Mouse (Mus musculus) frontal cortex, adult 2 months (tissue): ENCODE data around the gene Phactr1. TPM values are rescaled to one million over a fixed set of nuclear protein-coding genes. Genes with fewer than 3 reads are reported as not detected.

Experiments used
- DNase-seq, 2 experiments: peaks; one replicate each; pipeline ENCODE4 v3.0.0; 2022; ENCODE audit warnings: low spot score in 1 of 2; ENCODE audit errors: extremely low spot score in 1 of 2
- polyA plus RNA-seq: library from polyadenylated mRNA; depleted of rRNA; stranded (reverse); fragments of >200 nt; gene quantifications from 2 replicates; pipeline ENCODE4 v1.2.3, GENCODE M21; 2012; rRNA removed

Gene Phactr1
- polyA plus RNA-seq = 157 and 169 TPM in 2 replicates

DNA sequence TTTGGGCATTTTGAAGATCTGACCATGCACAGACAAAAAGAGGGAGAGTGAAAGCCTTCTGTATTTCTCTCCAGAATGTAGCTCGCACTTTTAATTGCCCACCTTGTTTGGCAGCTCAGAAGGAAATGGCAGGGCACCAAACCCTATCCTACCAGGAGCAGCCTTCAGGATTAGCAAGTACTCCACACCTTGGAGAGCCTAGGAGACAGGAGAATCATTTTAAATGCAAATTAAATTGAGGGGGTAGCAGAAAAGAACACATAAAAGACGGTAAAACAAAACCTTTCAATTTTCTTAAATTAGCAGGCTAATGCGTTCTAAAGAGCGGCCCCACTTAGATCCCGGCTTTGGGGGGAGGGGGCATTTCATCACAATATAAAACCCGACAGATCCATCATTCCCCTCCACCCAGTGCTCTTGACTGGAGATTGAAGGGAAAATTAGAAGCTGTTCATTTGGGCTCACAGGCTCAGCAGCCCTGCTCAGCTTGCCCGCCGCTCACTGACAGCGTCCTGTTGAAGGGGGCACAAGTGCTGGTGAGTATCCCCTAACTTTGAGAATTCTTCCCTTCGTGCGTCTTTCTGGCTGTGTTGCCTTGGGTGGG is at the start of gene Phactr1:
Gene Phactr1 (plus strand): TSS at position 233 of the 604 bp plus-strand sequence.
- peak in 1 of 2 experiments; percentile 67 for DNase-seq

GRCm38 (mm10) chr13:42634908-42635307 is 45.5 kb upstream of the Phactr1 start:
- no peak for DNase-seq

- peak in 1 of 2 experiments; percentile 37 for DNase-seq
These were observed 30.2 kb upstream of the Phactr1 start for GRCm38 (mm10) chr13:42650228-42650627.

DNA sequence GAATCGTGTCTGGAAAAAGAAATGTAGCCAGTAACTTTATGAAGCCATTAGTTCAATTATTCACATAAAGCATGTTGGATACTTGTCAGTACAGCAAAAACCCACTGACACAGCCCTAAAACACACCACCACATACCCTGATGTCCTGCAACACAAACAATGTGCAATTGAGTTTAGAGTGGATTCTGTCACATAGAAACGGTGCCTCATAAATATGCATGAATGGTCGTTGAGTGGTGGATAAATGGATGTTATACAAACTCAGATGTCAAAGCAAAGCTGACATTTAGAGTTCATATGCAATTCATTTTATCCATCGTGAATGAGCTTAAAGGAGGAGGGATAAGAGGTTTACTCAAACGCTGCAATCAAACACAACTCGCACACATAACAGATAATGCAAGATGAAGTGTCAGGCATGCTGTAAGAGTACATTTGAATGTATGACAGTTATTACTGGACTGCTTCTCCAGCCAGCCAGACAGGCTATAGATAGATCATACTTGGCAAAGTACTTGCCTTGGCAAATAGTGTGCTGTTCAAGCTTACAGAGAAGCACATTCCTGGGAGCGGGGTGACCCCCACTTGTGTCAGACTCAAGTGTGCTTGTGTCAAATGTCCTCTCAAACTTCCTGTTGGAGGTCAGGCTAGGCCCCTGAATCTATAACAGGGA is 23.6 kb upstream of the Phactr1 start:
- DNase-seq = no peak

- peak; percentile 69 to 70 for DNase-seq
These were observed 8.7 kb upstream of the Phactr1 start for GRCm38 (mm10) chr13:42671651-42672290.

- DNase-seq = peak in 1 of 2 experiments; percentile 84
These were observed 876 bp downstream of the Phactr1 start for GRCm38 (mm10) chr13:42681299-42681698.

DNA sequence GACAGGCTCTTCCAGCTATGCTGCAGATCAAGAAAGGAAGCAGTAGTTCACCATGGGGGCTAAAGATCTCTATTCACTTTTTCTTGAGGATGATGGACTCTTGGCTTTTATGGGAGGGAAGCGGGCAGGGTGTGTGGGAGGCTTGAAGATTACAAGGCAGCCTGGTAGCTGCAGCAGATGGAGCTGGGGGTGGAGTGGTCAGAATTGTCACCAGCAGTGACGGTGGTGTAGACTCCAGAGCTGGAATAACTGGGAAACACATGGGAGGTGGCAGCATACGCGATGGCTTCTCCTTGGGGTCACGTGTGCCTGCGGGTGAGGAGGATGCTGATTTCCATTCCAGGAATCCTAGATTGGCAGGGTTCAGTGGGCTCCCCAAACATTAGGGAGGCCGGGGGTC is 3.8 kb downstream of the Phactr1 start:
- DNase-seq = peak; percentile 92 to 93

GRCm38 (mm10) chr13:42692233-42692632 is 11.8 kb downstream of the Phactr1 start:
- no peak for DNase-seq

GRCm38 (mm10) chr13:42696641-42697040 is 16.2 kb downstream of the Phactr1 start:
- DNase-seq = peak; percentile 89 to 91

DNA sequence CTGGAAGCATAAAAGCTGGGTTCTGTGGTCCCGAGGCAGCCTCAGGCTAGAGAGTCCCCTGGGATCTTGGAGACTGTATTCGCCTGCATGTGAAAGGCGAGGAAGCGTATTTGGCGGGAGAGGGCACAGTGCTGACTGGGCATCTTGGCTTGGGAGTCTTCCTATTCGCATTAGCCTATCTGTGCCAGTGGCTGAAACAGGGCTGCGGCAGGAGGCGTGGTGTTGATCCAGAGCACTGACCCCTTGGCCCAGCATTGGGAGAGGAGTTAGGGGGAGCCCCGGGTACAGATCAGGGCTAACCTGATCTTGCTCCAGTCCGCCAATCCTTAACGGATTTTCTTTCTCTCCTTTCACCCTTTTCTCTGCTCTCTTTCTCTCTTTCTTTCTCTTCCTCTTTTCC is 28.7 kb downstream of the Phactr1 start:
- no peak for DNase-seq

DNA sequence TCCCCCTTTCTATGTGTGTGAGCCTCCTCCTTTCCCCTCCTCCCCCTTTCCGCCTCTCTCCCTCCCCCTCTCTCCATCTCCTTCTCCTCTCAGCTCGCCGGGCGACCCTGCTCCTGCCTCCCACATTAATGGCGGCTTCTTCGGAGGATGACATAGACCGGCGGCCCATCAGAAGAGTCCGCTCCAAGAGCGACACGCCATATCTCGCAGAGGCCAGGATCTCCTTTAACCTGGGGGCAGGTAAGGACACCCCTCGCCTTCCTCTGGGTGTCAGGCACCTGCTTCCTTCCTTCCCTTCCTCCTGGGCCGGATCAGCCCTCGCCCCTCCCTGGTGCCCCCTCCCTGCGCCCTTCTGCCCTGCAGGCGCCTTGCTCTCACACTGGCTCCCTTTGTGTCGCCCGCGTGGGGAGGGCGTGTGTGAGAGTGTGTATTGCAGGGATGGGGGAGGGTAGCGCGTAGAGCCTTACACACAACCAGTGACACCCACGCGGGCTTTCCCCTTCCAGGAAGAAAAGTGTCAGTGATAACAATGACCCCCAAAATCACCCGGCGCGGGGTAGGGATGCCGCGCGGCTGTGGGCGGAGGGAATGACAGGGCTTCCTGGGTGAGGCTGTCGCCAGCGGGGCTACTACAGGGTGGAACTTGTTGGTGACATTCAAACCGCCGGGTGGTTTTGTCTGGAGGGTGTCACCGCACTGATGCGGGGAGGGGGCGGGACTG is 29.3 kb downstream of the Phactr1 start:
- peak in 1 of 2 experiments; percentile 40 for DNase-seq

DNA sequence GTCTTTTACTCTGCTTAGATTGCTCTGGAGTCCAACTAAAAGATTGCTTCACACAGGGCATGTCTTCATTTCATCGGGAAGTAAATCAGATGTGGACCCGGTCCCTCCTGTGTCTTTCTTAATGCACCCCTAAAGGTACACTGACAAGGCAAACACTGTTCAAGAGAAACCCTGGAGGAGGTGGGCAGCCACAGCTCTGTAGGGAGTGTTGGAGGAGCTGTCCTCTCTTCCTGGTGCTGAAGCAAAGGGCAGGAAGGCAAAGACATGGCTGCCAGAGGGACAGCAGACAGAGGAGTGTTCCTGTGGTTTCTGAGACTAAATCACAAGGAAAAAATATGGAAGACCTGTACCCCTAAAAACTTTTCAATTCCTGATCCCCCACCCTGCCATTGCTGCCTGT is 31.1 kb downstream of the Phactr1 start:
- DNase-seq = no peak

DNA sequence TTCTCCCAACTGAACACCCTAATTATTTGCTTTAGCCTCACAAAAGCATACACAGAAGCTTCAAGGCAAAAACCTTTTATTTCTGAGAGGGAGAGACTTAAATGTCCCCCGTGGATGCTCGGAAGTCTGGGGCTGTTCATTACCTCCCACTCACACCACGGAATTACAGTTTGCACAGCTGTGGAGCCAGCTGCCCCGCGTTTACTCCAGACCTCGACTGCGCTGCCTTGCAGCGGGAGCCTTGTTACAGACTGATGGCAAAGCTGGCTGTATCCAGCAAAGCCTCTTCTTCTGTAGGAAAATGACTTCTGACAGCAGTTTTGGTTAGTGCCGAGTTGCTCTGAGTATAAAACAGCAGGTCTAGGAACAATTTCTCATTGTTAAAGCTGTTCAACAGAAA is 39.0 kb downstream of the Phactr1 start:
- no peak for DNase-seq

- DNase-seq = no peak
These were observed 39.7 kb downstream of the Phactr1 start for GRCm38 (mm10) chr13:42720135-42720534.

DNA sequence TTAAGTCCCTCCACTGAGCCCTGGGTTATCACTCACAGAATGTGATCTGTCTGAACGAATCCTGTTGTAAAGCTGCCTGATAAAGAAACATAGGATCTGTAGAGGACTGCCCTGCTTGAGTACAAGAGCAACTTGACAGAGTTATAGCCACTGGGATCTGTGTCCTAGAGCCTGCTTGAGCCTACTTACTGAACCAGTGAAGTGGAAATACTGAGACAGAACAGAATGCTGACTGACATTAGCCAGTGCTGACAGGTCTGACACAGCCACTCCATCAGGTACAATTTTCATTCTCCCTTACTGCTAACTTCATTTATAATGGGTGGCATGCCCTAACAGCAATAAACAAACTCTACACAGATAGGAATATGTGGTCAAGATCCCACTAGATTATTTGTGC is 40.2 kb downstream of the Phactr1 start:
- no peak for DNase-seq

DNA sequence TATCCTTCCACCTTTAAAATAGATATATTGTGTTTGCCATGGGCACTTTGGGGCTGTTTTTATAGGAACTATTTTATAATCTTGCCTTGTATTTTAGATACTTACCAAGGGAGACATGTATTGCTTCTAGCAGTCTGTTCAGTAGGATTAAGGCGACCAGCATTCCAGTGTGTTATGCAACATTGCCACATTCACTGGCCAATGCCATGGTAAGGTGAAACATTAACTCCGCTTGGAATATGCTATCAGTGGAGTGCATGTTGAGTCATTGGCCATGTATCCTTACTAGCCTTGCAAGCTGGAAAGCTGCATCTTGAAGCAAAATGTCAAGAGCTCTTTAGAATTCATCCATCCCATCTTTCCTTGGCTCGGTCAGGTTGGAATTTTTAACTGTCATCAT is 43.6 kb downstream of the Phactr1 start:
- DNase-seq = no peak

DNA sequence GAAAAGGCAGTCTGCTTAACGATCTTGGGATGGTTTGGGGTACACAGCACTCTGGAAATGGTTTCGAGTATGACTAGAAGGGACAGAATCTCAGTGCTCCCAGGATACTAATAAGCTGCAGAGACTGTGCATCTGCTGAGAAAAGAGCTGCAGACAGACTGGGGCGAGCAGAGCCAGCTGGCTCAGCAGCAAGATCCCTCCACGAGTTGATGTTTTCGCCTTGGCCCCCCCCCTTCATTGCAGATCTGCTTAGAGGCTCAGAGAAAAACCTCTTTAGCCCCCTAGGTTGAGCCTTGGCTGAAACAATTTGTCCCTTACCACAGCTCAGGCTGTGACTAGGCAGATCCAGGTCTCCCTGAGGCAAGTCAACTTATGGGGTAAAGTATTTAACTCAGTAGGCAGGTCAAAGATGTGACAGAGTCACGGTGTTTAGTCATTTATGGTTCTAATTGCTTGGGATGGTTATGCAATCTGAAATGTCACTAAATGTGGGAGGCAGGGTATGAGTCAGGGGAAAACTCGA is 45.3 kb downstream of the Phactr1 start:
- peak in 1 of 2 experiments; percentile 53 for DNase-seq

GRCm38 (mm10) chr13:42737486-42737885 is 57.1 kb downstream of the Phactr1 start:
- no peak for DNase-seq

DNA sequence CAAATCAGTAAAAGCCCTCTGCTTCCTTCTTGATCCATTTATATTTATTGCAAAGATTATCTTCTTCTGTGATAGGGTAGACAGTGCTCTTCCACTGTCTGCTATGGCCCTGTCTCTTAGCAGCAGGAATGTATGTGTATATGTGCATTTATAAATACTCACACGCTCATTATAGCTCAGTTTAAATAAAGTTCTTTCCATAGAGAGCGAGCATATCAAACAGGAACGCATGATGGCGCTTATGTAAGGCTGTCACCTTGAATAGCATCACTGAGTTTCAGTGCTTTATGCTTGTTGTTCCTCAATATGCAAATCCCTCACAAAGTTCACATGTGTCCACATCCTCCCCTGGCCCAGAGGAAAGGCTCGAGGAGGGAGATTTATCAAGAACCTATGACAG is 57.7 kb downstream of the Phactr1 start:
- peak; percentile 55 to 57 for DNase-seq

DNA sequence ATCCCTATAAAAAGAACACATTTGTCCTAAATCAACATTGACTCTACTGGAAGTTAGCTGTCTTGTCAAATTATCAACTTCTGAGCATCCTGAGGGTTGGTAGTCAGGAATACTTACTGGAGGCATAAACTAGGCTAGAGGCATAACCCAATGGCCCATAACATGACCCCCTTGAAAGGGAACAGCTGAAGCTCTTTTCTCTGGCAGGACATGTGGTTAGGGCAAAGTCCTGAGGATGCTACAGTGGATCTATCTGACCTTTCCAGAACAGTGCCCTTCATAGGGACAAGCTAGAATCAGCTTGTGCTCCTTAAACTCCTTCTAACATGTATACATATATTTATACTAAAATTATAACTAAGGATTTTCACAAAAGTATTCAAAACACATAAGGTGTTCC is 61.8 kb downstream of the Phactr1 start:
- DNase-seq = no peak

- peak; percentile 64 to 71 for DNase-seq
These were observed 64.0 kb downstream of the Phactr1 start for GRCm38 (mm10) chr13:42744467-42744866.
